Mouse (Mus musculus) liver, postnatal 0 days (tissue): ENCODE measurements around the gene Cdc42. TPM values are rescaled to one million over a fixed set of nuclear protein-coding genes. Genes with fewer than 3 reads are reported as not detected.

Experiments used
- ATAC-seq: fragments of 200-750 bp; cut with Nextera tagmentation; 2 replicates; pipeline ENCODE4 v1.8.0; 2017; ENCODE audit warnings: mild to moderate bottlenecking, moderate library complexity
- DNase-seq: peaks from one replicate; pipeline ENCODE4 v3.0.0-alpha.2; 2016
- H3K27ac ChIP-seq: fragments of 300-500 bp; sonication (generic); 2 replicates; pipeline ENCODE4 v1.5.1; 2014; ENCODE audit warnings: antibody characterized with exemption, moderate library complexity, mild to moderate bottlenecking, low read depth
- H3K27me3 ChIP-seq: fragments of 300-500 bp; sonication (generic); 2 replicates; pipeline ENCODE4 v1.6.1; 2014; ENCODE audit warnings: low read length, control low read depth, mixed read lengths; ENCODE audit not compliant: insufficient read depth
- H3K36me3 ChIP-seq: fragments of 300-500 bp; sonication (generic); replicated peaks from 2 replicates; pipeline ENCODE4 v1.6.1; 2014; ENCODE audit warnings: mild to moderate bottlenecking, control low read depth, low read length, moderate library complexity, mixed read lengths; ENCODE audit not compliant: insufficient read depth
- H3K4me1 ChIP-seq: fragments of 300-500 bp; sonication (generic); 2 replicates; pipeline ENCODE4 v1.6.1; 2014; ENCODE audit warnings: antibody characterized with exemption, mild to moderate bottlenecking, control low read depth; ENCODE audit not compliant: insufficient read depth
- H3K4me2 ChIP-seq: fragments of 300-500 bp; sonication (generic); 2 replicates; pipeline ENCODE4 v1.6.1; 2014; ENCODE audit warnings: low read depth, mild to moderate bottlenecking, low read length, moderate library complexity, mixed read lengths
- H3K4me3 ChIP-seq: fragments of 300-500 bp; sonication (generic); 2 replicates; pipeline ENCODE4 v1.5.1; 2014; ENCODE audit warnings: low read depth, low read length
- H3K9ac ChIP-seq: fragments of 300-500 bp; sonication (generic); replicated peaks from 2 replicates; pipeline ENCODE4 v1.6.1; 2014; ENCODE audit warnings: mild to moderate bottlenecking, moderate library complexity
- H3K9me3 ChIP-seq: fragments of 300-500 bp; sonication (generic); 2 replicates; pipeline ENCODE4 v1.6.1; 2016; ENCODE audit warnings: mild to moderate bottlenecking, control low read depth, low read length, mixed read lengths
- CTCF ChIP-seq: sonication (generic); IDR thresholded peaks from 2 replicates; pipeline ENCODE4 v1.5.1; 2016; ENCODE audit warnings: antibody characterized with exemption, low read depth
- EP300 ChIP-seq: IDR thresholded peaks from 2 replicates; pipeline ENCODE4 v1.6.1; 2016; ENCODE audit warnings: antibody characterized with exemption, low read depth, mild to moderate bottlenecking
- WGBS: fragments of 180-500 bp; shearing (Covaris S2); extraction: QIAGEN DNeasy Blood & Tissue Kit; methylation state at CpG from one replicate; pipeline ENCODE4 v1.1.7; 2014; ENCODE audit not compliant: insufficient replicate concordance; 5-methylcytosine and 5-hydroxymethylcytosine counted together
- polyA plus RNA-seq: library from polyadenylated mRNA; unstranded; fragments of >200 nt; fragmentation: Nextera tagmentation; extraction: Ambion mirVana; gene quantifications from 2 replicates; pipeline ENCODE4 v1.2.1, GENCODE M21; 2015

Gene Cdc42
- polyA plus RNA-seq, 1 experiment from 2014 or later = 227 TPM

GRCm38 (mm10) chr4:137314561-137314960 lies 43.0 kb downstream of the Cdc42 start:
- no peaks in the 10 kb centered on the region for H3K9me3 ChIP-seq
- no peak overlapping the region for H3K4me2 ChIP-seq
- ATAC-seq (peak; percentile 71), DNase-seq (no peak)
- H3K9ac ChIP-seq = no peak overlapping the region
- 76% methylated on average over 6 of the region's 6 CpGs for WGBS
- H3K27me3 ChIP-seq = no peaks in the 10 kb centered on the region
- no peak overlapping the region for H3K4me3 ChIP-seq
- H3K4me1 ChIP-seq = no peaks in the 10 kb centered on the region
- TF ChIP-seq EP300 = no peak
- no peak for TF ChIP-seq CTCF
- H3K36me3 ChIP-seq = peaks cover 30% of the 10 kb centered on the region
- peak overlapping the region; percentile 46 for H3K27ac ChIP-seq

- peak; percentile 48 for TF ChIP-seq CTCF
- TF ChIP-seq EP300 = no peak
- Histone ChIP-seq H3K36me3 (peaks cover 22% of the 10 kb centered on the region), H3K27me3 (no peaks in the 10 kb centered on the region), H3K27ac (peak overlapping the region; percentile 46; the same call in 1 of the 2 replicates), H3K4me3 (no peak overlapping the region), H3K9ac (no peak overlapping the region), H3K9me3 (no peaks in the 10 kb centered on the region), H3K4me2 (no peak overlapping the region), H3K4me1 (no peaks in the 10 kb centered on the region)
- no peak for DNase-seq
- WGBS = 45% methylated on average over 2 of the region's 2 CpGs
- no peak for ATAC-seq
Measured at GRCm38 (mm10) chr4:137313511-137313910, 44.0 kb downstream of the Cdc42 start.

GRCm38 (mm10) chr4:137308377-137308776 lies 49.1 kb downstream of the Cdc42 start:
- WGBS = 51% methylated on average over 5 of the region's 5 CpGs
- no peak overlapping the region for H3K9ac ChIP-seq
- peaks cover 9% of the 10 kb centered on the region; the same call in 1 of the 2 replicates for H3K36me3 ChIP-seq
- no peaks in the 10 kb centered on the region for H3K9me3 ChIP-seq
- TF ChIP-seq EP300 = no peak
- peak; percentile 76 for TF ChIP-seq CTCF
- peak overlapping the region; percentile 90 for H3K27ac ChIP-seq
- H3K27me3 ChIP-seq = no peaks in the 10 kb centered on the region
- ATAC-seq (peak; percentile 11), DNase-seq (peak; percentile 37)
- no peak overlapping the region for H3K4me2 ChIP-seq
- peaks cover 6% of the 10 kb centered on the region; the same call in 1 of the 2 replicates for H3K4me1 ChIP-seq
- H3K4me3 ChIP-seq = no peak overlapping the region

- Histone ChIP-seq H3K9ac (peak overlapping the region; percentile 30; the same call in 1 of the 2 replicates), H3K27ac (peak overlapping the region; percentile 90), H3K4me3 (no peak overlapping the region), H3K4me2 (no peak overlapping the region), H3K9me3 (no peaks in the 10 kb centered on the region), H3K27me3 (no peaks in the 10 kb centered on the region), H3K36me3 (peaks cover 9% of the 10 kb centered on the region; the same call in 1 of the 2 replicates), H3K4me1 (peaks cover 6% of the 10 kb centered on the region; the same call in 1 of the 2 replicates)
- DNase-seq (peak; percentile 61), ATAC-seq (peak; percentile 84)
- 76% methylated on average over 19 of the region's 19 CpGs for WGBS
- TF ChIP-seq CTCF (no peak), EP300 (peak; percentile 68)
Measured at GRCm38 (mm10) chr4:137306991-137307706, 50.4 kb downstream of the Cdc42 start.

GRCm38 (mm10) chr4:137306577-137306888 lies 51.0 kb downstream of the Cdc42 start:
- no peak overlapping the region for H3K9ac ChIP-seq
- no peaks in the 10 kb centered on the region for H3K9me3 ChIP-seq
- 80% methylated on average over 8 of the region's 8 CpGs for WGBS
- H3K27me3 ChIP-seq = no peaks in the 10 kb centered on the region
- peak; percentile 13 for DNase-seq
- H3K4me2 ChIP-seq = no peak overlapping the region
- peak overlapping the region; percentile 90 for H3K27ac ChIP-seq
- H3K4me1 ChIP-seq = peaks cover 6% of the 10 kb centered on the region; the same call in 1 of the 2 replicates
- peaks cover 7% of the 10 kb centered on the region; the same call in 1 of the 2 replicates for H3K36me3 ChIP-seq
- no peak overlapping the region for H3K4me3 ChIP-seq
- ATAC-seq = no peak
- TF ChIP-seq EP300 (no peak), CTCF (no peak)

GRCm38 (mm10) chr4:137305831-137306576 lies 51.5 kb downstream of the Cdc42 start:
- ATAC-seq (no peak), DNase-seq (peak; percentile 13)
- TF ChIP-seq EP300 (no peak), CTCF (no peak)
- Histone ChIP-seq H3K27ac (peak overlapping the region; percentile 90; the same call in 1 of the 2 replicates), H3K4me1 (peaks cover 6% of the 10 kb centered on the region; the same call in 1 of the 2 replicates), H3K4me3 (no peak overlapping the region), H3K9me3 (no peaks in the 10 kb centered on the region), H3K27me3 (no peaks in the 10 kb centered on the region), H3K4me2 (no peak overlapping the region), H3K36me3 (peaks cover 5% of the 10 kb centered on the region; the same call in 1 of the 2 replicates), H3K9ac (0 out of 2 replicates have a peak overlapping the region, but pooled peaks have one; percentile 2)
- WGBS = 75% methylated on average over 13 of the region's 13 CpGs
